Mouse (Mus musculus) stomach, embryonic 14.5 days (tissue): ENCODE measurements at regions not wholly inside any gene's neighbourhood (a gene's known extent, or its start where the extent isn't known, plus 50 kb on each side); places are given as distances from the start of the nearest gene placed in this dataset.

Source experiments
- ATAC-seq: fragments of 200-750 bp; cut with Nextera tagmentation; 2 replicates; pipeline ENCODE4 v1.8.0; 2017; ENCODE audit warnings: low read depth, moderate TSS enrichment; ENCODE audit not compliant: insufficient number of reproducible peaks, insufficient read depth, low FRiP score
- H3K27ac ChIP-seq: fragments of 300-500 bp; sonication (generic); 2 replicates; pipeline ENCODE4 v1.5.1; 2014; ENCODE audit warnings: mild to moderate bottlenecking, low read length, moderate library complexity, mixed read lengths
- H3K27me3 ChIP-seq: fragments of 300-500 bp; sonication (generic); 2 replicates; pipeline ENCODE4 v1.6.1; 2014; ENCODE audit warnings: low read length, control low read depth, mixed read lengths; ENCODE audit not compliant: control insufficient read depth, insufficient read depth
- H3K36me3 ChIP-seq: fragments of 300-500 bp; sonication (generic); 2 replicates; pipeline ENCODE4 v1.6.1; 2014; ENCODE audit warnings: mild to moderate bottlenecking, control low read depth, low read length, moderate library complexity, mixed read lengths; ENCODE audit not compliant: control insufficient read depth, insufficient read depth
- H3K4me1 ChIP-seq: fragments of 300-500 bp; sonication (generic); 2 replicates; pipeline ENCODE4 v1.6.1; 2014; ENCODE audit warnings: low read length, control low read depth, mixed read lengths; ENCODE audit not compliant: control insufficient read depth, insufficient read depth
- H3K4me2 ChIP-seq: fragments of 300-500 bp; sonication (generic); replicated peaks from 2 replicates; pipeline ENCODE4 v1.6.1; 2014; ENCODE audit warnings: low read depth, low read length, control low read depth
- H3K4me3 ChIP-seq: fragments of 300-500 bp; sonication (generic); 2 replicates; pipeline ENCODE4 v1.5.1; 2014; ENCODE audit warnings: low read depth, low read length, control low read depth
- H3K9ac ChIP-seq: fragments of 300-500 bp; sonication (generic); replicated peaks from 2 replicates; pipeline ENCODE4 v1.6.1; 2014; ENCODE audit warnings: low read depth, mild to moderate bottlenecking, control low read depth, low read length, moderate library complexity, mixed read lengths
- H3K9me3 ChIP-seq: fragments of 300-500 bp; sonication (generic); 2 replicates; pipeline ENCODE4 v1.6.1; 2016; ENCODE audit warnings: low read depth, low read length, control low read depth; ENCODE audit not compliant: control insufficient read depth
- WGBS: fragments of 180-500 bp; shearing (Covaris S2); extraction: QIAGEN DNeasy Blood & Tissue Kit; methylation state at CpG from one replicate; pipeline ENCODE4 v1.1.7; 2014; 5-methylcytosine and 5-hydroxymethylcytosine counted together

DNA sequence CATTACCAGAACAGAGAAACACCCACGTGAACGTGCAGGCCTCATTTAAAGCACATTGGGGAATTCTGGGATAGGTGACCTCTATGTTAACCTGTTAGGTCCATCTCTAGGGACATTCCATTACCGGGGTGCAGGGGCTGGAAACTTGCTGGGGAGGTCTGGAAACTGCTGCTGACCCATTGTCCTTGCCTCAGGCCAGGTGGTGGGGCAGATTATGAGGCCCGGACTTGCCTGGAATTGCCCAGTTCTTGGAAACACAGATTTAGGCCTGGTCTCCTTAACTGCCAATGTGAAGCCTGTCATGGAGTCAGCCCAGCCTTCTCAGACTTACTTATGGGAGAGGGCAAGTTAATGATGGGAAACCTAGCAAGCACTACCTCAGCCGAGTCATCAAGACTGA, 175.3 kb upstream of the Klf7 start:
- no peak overlapping the region for H3K9ac ChIP-seq
- WGBS: 75% methylated on average over 5 of the region's 5 CpGs
- H3K4me3 ChIP-seq: no peak overlapping the region
- H3K4me1 ChIP-seq: no peaks in the 10 kb centered on the region
- ATAC-seq: no peak
- H3K36me3 ChIP-seq: no peaks in the 10 kb centered on the region
- no peaks in the 10 kb centered on the region for H3K27me3 ChIP-seq
- no peaks in the 10 kb centered on the region for H3K9me3 ChIP-seq
- H3K4me2 ChIP-seq: no peak overlapping the region
- no peak overlapping the region for H3K27ac ChIP-seq

DNA sequence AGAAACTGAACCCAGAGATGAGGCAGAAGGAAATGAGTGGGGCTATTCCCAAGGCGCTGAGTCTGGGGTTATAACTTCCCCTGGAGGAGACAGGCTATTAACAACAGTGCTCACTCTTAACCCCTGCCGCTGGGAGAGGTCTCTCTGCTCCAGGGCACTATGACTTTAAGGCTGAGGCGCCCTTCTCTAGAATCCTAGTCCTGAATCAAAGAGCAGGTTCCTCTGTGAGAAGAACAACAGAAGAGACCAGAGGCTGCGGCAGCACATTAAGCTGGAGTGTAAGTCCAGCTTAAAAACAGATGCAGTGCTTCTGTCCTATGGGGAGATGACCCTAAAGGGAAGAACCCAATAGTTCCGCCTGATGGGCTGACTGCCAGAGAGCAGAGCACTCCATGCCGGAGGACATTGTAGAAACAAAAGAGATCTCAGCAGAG, 173.4 kb upstream of the Klf7 start:
- Histone ChIP-seq H3K4me2 (no peak overlapping the region), H3K9ac (no peak overlapping the region), H3K36me3 (no peaks in the 10 kb centered on the region), H3K27ac (no peak overlapping the region), H3K9me3 (no peaks in the 10 kb centered on the region), H3K4me1 (no peaks in the 10 kb centered on the region), H3K27me3 (no peaks in the 10 kb centered on the region), H3K4me3 (no peak overlapping the region)
- WGBS: 38% methylated on average over 6 of the region's 6 CpGs
- ATAC-seq: no peak

DNA sequence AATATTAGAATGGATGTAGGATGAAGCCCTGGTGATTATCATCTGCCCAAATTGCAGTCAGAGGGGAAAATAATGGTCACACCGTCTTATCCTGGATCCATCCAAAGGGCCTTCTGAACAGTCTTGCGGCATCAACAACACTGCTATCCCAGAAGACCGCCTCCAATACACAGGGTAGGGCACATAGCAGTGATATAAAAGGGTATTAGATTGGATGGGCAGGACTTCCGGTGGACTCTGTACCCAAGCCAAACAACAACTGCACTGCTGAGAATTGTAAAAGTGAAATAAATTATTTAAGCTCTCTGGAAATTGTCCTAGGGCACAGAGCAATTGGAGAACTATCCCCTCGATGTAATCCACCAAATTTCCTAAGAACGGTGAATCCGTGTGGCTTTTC, 173.0 kb upstream of the Klf7 start:
- Histone ChIP-seq H3K27me3 (no peaks in the 10 kb centered on the region), H3K36me3 (no peaks in the 10 kb centered on the region), H3K4me3 (no peak overlapping the region), H3K4me2 (no peak overlapping the region), H3K9ac (no peak overlapping the region), H3K27ac (no peak overlapping the region), H3K9me3 (no peaks in the 10 kb centered on the region), H3K4me1 (no peaks in the 10 kb centered on the region)
- ATAC-seq: no peak
- WGBS: 78% methylated on average over 7 of the region's 7 CpGs

DNA sequence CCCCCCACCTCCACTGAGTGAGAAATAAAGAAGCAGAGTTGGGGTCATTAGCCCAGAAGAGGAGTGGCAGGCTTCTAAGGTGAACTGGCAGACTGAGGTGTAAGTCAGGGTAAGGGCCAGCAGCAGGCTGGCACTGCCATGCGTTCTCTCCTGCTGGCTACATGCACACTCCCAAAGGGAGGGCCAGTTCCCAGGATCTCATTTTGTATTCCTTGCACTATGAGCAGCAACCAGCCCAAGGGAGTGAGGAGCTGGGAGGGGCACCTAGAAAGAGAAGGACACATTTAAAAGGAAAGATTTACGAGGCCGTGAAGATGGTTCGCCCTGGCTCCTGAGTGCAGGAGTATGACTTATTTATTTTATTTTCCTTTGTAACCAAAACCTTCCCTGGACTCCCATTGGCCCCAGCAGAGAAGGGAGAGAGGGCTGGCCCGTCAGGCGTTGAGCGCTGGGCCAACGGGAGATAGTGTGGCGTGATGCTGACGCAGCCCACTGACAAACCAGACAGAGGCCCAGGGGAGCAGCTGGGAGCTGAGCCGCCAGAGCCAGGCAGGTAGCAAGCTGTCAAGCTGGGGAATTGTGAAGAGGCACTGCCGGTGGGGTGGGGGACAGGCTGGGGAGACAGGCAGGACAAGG, 166.8 kb upstream of the Klf7 start:
- Histone ChIP-seq H3K27ac (no peak overlapping the region), H3K9ac (no peak overlapping the region), H3K4me3 (no peak overlapping the region), H3K27me3 (no peaks in the 10 kb centered on the region), H3K9me3 (no peaks in the 10 kb centered on the region), H3K4me2 (peak overlapping the region; percentile 22; the same call in 1 of the 2 replicates), H3K36me3 (no peaks in the 10 kb centered on the region), H3K4me1 (no peaks in the 10 kb centered on the region)
- 26% methylated on average over 12 of the region's 12 CpGs for WGBS
- ATAC-seq: 0 out of 2 replicates have a peak, but pooled peaks have one; percentile 33

DNA sequence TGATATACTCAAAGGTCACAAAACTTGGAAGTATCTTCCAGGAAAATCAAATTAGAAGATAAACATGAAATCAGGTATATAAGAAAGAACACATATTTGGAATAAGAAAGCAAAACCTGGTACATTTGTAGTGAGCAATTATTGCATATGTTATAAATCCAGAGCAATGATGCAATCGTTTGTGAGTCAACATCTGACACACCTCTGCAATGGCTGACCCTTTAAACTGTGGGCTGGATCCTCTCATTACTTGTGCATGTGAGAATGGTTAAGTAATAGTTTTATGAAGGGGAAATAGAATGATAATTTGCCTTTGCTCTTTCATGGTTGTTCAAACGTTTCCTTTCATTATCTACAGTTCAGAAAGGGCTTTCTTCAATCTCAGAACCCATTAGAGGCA, 165.0 kb upstream of the Klf7 start:
- no peaks in the 10 kb centered on the region for H3K9me3 ChIP-seq
- no peak for ATAC-seq
- no peaks in the 10 kb centered on the region for H3K36me3 ChIP-seq
- H3K9ac ChIP-seq: no peak overlapping the region
- no peaks in the 10 kb centered on the region for H3K4me1 ChIP-seq
- no peaks in the 10 kb centered on the region for H3K27me3 ChIP-seq
- 81% methylated on average over 2 of the region's 2 CpGs for WGBS
- H3K27ac ChIP-seq: no peak overlapping the region
- no peak overlapping the region for H3K4me3 ChIP-seq
- H3K4me2 ChIP-seq: no peak overlapping the region

DNA sequence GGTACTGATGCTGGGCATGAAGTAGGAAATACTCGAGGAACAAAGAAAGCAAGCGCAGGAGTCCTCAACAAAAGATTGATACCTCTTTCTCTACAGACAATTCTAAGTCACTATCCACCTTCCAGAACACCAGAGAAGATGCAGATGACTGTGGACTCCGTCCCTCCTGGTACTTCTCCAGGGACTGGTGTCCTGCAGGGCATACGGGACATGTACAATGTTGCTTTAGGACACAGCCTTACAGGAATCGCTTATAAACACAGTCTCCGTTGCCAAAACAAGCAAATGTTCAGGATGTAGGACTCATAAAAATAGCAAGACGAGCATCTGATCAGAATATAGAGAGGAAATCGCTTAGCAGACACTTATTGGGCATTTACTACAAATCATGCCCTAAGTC, 162.6 kb upstream of the Klf7 start:
- H3K36me3 ChIP-seq: no peaks in the 10 kb centered on the region
- H3K9me3 ChIP-seq: no peaks in the 10 kb centered on the region
- ATAC-seq: no peak
- no peaks in the 10 kb centered on the region for H3K27me3 ChIP-seq
- H3K4me1 ChIP-seq: no peaks in the 10 kb centered on the region
- no peak overlapping the region for H3K4me3 ChIP-seq
- no peak overlapping the region for H3K27ac ChIP-seq
- no peak overlapping the region for H3K4me2 ChIP-seq
- H3K9ac ChIP-seq: no peak overlapping the region
- WGBS: 77% methylated on average over 8 of the region's 8 CpGs

DNA sequence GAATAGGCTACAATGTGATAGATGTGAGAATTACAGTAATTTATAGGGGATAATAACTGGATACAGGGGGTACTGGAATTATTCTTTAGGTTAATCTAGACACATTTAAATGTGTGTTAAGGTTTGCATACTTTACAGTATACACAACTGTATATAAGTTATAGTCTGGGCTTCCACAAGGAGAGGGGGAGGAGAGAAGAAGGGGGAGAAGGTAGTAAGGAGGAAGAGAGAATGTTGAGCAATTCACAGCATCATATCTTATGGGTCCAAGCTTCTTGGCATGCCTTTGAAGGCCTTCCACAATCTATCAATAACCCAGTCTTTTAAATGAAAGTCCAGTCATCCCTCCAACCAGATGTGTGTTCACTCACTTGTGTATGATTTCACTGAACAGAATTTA, 153.8 kb upstream of the Klf7 start:
- no peaks in the 10 kb centered on the region for H3K27me3 ChIP-seq
- H3K4me1 ChIP-seq: no peaks in the 10 kb centered on the region
- H3K4me2 ChIP-seq: no peak overlapping the region
- no peaks in the 10 kb centered on the region for H3K9me3 ChIP-seq
- H3K4me3 ChIP-seq: no peak overlapping the region
- no peak overlapping the region for H3K9ac ChIP-seq
- no peak overlapping the region for H3K27ac ChIP-seq
- H3K36me3 ChIP-seq: no peaks in the 10 kb centered on the region
- ATAC-seq: no peak

DNA sequence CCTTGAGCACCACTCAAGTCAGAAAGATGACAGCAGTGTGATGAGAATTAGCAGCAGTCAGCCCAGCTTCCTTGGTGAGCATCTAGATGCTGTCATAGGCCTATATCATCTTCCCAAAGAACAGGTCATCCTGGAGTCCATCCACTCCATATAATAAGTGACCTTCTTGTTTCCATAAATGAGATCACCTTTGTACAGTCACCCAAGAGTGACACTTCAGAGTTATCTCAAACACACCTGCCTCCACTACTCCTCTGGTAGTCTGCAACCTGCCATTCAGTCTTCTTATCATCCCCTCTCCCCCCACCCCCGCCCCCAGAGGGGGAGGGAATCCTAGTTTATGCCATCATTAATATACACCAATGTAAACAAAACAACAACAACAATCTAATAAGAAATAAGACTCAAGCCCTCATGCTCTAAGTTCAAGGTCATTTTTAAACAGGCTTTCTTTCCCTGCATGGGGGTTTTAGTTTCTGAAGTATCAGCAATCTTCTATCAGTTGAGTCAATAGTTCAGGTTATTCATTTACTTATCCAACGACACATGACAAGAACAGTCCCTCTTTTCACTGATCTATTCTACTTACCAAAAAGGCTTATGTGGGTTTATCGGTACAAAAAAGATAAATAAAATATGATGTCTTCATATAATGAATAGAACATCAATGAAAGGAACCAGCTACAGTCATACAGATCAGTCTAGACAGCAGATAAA, 153.2 kb upstream of the Klf7 start:
- H3K27ac ChIP-seq: no peak overlapping the region
- H3K9ac ChIP-seq: no peak overlapping the region
- ATAC-seq: no peak
- H3K9me3 ChIP-seq: no peaks in the 10 kb centered on the region
- no peak overlapping the region for H3K4me3 ChIP-seq
- no peak overlapping the region for H3K4me2 ChIP-seq
- no peaks in the 10 kb centered on the region for H3K27me3 ChIP-seq
- no peaks in the 10 kb centered on the region for H3K4me1 ChIP-seq
- no peaks in the 10 kb centered on the region for H3K36me3 ChIP-seq
- WGBS: 64% methylated on average over 3 of the region's 3 CpGs

DNA sequence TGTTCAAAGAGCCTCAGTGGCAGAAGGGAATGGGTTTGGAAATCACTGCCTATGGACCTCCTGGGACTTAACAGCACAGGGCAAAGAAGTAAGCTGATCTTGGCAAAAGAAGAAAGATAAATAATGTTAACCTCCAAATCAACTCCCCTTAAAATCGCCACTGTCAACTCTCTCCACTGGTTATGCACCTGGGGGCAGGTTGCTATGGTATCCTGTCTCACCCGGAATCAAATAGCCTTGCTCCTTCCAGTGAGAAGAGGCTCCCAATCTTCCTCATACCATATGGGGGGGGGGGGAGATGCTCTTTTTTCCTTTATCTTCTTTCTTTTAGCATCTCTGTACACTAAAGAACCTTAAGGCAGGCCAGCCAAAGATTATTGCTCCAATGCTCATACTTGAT, 135.2 kb upstream of the Klf7 start:
- no peak overlapping the region for H3K27ac ChIP-seq
- H3K9ac ChIP-seq: no peak overlapping the region
- no peak for ATAC-seq
- no peaks in the 10 kb centered on the region for H3K9me3 ChIP-seq
- 39% methylated on average over 2 of the region's 2 CpGs for WGBS
- no peaks in the 10 kb centered on the region for H3K27me3 ChIP-seq
- H3K4me1 ChIP-seq: no peaks in the 10 kb centered on the region
- no peak overlapping the region for H3K4me2 ChIP-seq
- no peaks in the 10 kb centered on the region for H3K36me3 ChIP-seq
- no peak overlapping the region for H3K4me3 ChIP-seq
